Mouse (Mus musculus) yolk sac, embryonic 10.5 days (tissue): Measurements from ENCODE around the gene Trappc1.
A peak's percentile ranks its signal among the peaks of the same experiment; 100 is the strongest.

Source experiments
- DNase-seq: peaks from one replicate; pipeline ENCODE4 v3.0.0-alpha.2; 2017; ENCODE audit warnings: low spot score

Trappc1 gene

GRCm38 (mm10) chr11:69369990-69370816 lies 46.4 kb downstream of the Trappc1 start:
- DNase-seq, result no peak

- DNase-seq, result no peak
Observed at GRCm38 (mm10) chr11:69370817-69371215, 47.0 kb downstream of the Trappc1 start.

DNA sequence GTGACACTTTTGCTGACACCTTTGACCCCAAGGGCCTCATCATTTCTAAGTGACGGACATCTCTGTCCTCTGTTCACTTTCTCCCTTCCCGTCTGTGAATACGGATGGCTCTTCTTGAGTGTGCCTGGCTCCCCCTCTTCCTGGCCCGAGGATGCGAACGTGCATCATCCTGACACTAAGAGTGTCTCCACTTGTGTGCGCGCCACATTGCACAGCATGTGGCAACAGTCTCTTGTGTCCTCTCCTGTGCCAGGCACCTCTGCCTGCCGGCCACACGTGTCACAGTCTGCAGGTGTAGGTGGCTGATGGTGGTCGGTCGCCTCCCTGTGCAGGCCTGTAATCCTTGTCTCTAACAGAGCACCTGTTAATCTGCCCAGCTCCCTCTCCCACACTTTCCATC lies 47.8 kb downstream of the Trappc1 start:
- DNase-seq, result no peak

GRCm38 (mm10) chr11:69372056-69372779 lies 48.4 kb downstream of the Trappc1 start:
- peak; percentile 51 for DNase-seq

DNA sequence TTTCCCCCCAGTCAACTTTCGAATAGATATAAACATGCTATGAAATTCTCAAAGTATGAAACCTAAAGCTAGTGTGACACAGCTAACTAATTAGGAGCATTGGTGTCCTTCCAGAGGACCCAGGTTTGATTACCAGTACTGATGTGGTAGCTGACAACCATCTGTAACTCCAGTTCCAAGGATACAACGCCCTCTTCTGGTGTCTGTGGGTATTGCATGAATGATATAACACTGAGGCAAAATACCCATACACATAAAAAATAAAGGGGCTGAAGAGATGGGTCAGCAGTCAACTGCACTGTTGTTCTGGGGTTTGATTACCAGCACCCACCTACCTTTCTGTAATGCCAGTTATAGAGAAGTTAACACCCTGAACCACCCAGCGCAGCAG lies 49.0 kb downstream of the Trappc1 start:
- no peak for DNase-seq

DNA sequence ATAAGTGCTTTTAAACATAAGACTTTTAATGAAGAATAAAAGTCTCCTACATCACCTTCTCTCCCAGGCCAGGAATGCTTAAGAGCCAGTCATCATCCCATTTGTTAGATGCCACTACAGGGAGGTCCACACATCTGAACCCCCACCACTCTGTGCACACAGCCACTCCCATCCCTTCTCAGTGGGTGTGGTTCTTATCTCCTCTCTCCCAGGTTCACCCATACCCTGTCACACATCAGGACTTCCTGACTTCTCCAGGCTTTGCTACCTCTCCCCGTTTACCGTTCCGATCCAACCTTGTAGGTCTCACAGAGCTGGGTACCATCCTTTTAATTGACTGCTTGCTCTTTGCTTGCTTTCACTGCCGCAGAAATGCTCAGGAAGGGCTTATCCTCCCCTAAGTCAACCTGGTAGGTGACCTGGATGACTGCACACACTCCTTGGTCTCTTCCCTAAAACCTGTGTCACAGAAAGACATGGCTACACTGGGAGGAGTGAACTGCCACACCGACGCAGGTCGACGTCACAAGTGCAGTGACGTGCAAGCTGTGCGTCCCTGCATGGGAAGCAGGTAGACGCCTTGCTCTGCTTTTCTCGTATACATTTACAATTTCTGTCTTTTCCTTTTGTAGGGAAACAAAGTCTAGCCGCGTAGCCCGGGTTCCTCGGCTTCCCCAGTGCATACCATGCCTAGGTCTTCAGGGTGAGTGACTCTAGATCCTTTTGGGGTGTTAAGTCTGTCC lies 49.6 kb downstream of the Trappc1 start:
- DNase-seq, result no peak
